Mouse (Mus musculus) inflammation-experienced regulatory T-cells, adult 6 months (primary cell): Measurements from ENCODE around the gene Pdzd2. TPM values are rescaled to one million over a fixed set of nuclear protein-coding genes. Genes with fewer than 3 reads are reported as not detected.

ENCODE experiments used
- ATAC-seq: one replicate; pipeline ENCODE4 v1.8.0; 2017
- polyA plus RNA-seq, 3 experiments: library from polyadenylated mRNA; unstranded; fragments of 100-300 nt; shearing (Covaris generic); gene quantifications; one replicate each; pipeline ENCODE4 v1.2.1; 2017

Pdzd2 gene
- polyA plus RNA-seq, 3 experiments from 2014 or later, result 0.34 to 0.46 (median 0.40) TPM

DNA sequence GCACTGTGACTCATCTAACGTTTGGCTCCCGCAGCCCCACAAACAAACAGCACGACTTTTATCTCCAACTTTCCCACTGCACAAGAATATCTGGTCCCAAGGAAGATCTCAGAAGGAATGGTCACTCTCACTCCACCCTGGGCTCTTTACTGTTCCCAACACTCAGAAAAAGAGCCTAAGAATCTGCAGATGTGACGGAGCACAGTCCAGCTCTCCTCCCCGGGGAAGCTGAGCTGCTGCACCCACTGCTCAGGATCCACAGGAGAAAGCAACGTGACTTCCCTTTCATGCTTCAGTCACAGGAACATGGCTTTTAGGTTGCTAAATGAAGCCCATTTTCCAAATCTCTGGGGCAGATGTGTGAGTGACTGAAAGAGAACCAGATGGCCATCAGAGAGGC is 311.9 kb downstream of the Pdzd2 start:
- ATAC-seq, result no peak

DNA sequence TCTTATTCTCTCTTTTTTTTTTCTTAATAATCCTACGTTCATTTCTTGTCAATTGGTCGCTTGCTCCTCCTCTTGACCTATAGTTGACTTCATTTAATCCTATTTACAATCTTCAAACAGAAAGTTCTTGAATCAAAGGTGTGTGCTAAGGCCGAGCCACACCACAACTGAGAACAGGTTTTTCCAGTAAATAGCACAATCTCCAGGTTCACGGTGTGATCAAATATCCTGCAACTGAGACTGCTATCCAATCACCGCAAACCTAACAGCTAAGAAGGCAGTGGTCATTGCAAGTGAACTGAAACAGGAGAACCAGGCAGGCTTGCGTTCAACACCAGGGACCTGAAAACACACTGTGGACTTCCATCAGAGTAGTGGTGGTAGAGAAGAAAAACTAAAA is 313.4 kb downstream of the Pdzd2 start:
- no peak for ATAC-seq

DNA sequence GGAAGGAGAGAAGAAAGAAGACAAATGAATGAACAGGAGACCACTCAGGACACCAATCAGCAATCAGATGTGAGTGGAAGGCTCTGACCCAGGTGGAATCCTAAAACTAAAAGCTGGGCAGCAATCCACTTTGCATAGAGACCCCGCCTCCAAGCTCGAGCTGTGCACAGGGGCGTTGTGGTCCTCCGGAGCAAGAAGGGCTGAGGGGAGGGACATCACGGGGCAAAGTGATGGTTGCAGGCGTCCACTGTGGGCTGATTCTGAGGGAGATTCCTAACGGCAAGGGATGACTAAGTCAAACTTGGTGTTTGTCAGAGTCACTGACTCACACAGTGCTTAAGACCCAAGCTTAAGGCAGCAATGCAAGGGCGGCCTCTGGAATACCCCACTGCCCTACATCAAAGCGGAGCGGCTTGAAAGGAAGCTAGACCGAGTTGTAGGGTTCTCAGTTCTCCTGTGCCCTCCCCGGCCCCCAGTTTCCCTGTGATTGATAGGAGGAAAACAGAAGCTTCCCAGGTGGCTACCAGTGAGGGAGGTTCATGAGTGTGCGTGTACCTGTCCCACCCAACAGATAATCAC is 314.6 kb downstream of the Pdzd2 start:
- ATAC-seq, result no peak

DNA sequence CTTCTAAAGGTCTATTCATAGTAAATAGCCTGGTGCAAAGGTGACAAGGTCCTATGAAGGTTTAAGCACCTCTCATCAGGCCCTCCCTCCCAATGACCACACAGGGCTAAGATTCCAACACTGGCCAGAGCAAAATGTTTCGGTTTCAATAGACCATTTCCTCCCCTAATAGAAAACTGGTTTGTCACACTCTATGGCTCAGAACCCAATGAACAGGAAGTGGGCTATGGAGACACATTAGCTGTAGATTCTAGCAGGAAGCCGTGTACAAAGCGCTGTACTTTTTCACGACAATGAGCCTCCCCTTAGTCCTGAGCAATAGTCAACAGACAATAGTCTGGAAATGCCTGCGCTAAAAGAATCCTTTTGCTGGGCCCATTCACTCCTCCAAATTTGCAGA is 315.5 kb downstream of the Pdzd2 start:
- ATAC-seq, result peak; percentile 94

DNA sequence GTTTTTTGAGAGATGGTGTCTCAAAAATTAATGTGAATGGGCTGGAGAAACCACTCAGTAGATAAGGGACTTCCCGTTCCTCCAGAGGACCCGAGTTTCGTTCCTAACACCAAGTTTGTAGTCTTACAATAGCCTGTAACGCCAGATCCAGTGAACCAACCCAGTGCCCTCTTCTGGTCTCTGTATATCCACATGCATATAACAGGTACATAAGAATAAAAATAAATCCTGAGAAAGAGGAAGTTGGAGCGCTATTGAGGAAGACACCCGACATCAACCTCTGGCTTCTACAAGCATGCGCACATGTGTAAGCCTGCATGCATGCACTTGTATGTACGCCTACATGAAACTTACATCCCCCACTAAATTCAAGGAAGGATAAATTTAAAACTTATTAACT is 318.8 kb downstream of the Pdzd2 start:
- no peak for ATAC-seq

DNA sequence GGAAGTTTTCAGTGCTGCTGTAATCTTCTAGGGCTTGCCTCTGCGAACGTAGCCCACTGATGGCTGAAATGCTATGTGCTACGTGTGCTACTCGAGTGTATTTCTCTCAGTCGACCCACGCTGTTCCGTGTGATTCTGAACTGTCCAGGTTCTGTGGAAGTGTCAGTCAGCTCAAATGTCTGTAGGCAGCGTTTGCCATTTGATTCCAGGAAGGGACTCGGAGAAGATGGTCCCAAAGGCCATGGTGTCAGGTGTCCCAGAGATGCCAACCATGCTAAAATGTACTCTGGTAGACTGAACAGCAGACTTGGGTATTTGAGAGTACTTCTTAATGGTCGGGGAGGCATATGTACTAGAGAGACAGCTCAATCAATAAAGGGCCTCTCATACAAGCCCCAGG is 319.3 kb downstream of the Pdzd2 start:
- ATAC-seq, result no peak

DNA sequence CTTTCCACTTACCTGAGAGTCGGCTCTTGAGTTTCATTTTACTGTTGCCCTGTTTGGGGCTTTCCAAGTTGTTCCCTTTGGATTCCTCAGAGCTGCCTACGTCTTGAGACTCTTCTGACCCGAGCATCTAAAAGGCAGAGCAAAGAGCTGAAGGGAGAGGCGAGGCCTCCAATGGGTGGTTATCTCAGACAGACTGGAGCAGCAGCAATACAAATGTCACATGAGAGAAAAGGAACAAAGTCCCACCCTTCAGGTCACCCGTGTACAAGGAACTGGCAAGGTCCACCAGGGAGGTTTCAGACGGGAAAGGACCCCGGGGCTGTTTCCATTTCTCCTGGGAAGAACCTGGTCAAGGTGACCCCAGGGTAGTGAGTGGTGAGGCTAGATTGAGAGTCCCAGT is 320.3 kb downstream of the Pdzd2 start:
- ATAC-seq, result no peak

DNA sequence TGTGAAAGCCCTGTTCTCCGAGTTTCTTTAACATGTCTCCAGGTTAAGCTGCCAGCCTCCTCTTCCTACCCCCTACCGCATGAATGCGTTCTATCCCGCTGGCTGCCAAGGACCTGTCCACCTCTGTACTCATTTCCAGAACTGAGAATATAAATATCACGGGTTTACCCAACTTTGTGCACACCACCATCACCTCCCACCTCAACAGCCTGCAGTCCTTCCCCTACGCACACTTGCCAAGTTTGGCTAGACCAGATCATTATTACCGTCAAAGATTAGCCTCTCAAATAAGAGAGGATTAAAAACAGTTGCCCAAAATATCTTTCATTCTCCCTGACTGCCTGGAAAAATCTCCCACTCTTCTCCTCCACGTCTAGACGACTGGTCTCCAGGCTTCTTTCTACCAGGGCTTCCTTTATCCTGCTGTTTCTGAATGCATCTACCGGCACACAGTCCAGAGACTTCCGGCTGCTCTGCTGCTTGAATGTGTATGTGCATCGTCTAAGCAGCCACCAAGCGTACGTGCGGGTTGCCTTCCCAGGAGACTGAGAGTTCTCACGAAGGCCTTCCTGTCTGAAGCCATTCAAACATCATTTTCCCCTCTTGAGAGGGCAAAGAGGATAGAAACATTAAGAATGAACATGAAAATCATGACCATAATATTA is 324.1 kb downstream of the Pdzd2 start:
- ATAC-seq, result no peak

DNA sequence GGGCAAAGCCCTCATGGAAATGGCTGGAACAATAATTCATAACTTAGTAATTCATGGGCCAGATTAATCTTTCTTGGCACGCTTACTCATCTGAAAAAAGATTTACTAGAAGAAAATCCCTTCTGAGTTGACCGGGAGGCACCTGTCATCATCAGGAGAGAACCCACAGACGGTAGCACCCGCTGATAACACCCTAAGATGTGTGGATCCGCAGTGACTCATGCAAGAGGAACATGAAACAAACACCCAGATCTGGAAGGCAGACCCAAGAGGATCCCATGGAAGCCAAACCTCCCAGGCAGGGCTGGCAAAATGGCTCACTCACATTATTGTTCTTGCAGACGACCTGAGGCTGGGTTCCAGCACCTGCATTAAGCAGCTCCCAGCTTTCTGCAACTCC is 325.0 kb downstream of the Pdzd2 start:
- ATAC-seq, result no peak

DNA sequence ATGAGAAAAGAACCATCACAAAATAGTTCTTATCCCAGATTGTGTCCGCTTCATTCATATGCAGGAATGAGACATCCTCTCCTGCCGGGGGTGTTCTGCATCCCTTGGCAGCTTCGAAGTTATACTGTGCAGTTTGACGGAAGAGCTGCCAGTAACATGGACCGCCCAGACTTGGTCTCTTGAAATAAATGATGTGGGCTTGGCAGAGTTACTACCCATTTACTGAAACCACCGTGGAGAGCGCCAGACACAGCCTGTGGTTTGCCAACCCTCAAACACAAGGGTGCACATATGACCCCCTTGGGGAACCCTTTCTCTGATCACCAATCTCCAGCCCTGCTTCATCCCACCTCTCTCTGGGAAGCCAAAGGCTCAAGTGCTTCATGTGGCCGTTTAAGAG is 331.5 kb downstream of the Pdzd2 start:
- no peak for ATAC-seq

DNA sequence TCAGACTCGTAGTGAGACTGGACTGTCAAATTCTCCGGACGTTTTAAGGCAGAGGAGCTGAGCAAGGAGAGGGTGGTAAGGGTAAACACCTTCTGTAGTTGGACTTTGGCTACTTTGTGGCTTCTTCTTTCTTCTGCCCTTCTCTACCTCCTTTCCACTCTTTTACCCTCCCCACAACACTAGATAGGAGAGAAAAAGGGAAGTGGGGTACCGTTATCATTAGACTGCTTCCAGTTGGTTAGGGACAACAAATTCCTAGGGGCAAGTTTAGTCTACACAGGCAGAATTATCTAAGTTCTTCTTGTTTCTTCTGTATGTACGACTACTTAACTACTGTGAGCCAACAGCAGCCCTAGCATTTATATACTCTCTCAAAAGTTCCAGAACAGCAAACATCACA is 334.1 kb downstream of the Pdzd2 start:
- no peak for ATAC-seq

DNA sequence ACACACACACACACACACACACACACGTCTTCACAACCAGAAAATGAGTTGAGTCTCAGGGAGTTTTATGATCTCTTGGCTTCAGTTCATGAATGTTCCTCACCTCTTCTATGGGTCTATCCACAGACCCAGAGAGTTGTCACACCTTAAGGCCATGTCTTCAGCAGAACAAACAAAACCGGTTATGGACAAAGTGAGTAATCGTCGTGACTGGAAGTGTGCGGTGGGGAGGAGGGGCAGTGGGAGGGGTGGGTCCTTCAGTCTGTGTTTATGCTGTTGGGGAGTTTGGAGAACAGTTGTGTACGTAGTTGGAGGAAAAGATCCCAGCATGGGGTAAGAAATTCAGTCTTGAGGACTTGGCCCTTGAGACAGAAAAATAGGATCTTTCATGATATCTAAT is 342.7 kb downstream of the Pdzd2 start:
- no peak for ATAC-seq

DNA sequence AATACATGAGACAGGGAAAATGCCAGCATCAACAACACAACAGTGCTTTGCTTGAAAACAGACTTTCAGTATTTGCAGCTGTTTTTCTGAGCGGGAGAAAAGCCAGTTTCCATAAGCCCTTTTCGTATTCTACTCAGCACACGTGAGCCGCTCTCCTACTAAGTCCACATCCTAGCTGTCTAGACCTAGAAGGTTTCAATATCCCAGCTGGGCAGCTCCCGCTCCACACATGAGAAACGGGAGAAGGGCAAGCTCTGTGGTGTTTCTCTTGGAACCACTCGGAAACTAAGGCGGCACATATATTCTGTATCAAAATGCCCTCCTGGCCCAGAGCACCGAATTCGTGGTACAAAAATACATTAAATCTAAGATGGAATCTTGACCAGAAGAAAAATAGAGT is 345.0 kb downstream of the Pdzd2 start:
- no peak for ATAC-seq

DNA sequence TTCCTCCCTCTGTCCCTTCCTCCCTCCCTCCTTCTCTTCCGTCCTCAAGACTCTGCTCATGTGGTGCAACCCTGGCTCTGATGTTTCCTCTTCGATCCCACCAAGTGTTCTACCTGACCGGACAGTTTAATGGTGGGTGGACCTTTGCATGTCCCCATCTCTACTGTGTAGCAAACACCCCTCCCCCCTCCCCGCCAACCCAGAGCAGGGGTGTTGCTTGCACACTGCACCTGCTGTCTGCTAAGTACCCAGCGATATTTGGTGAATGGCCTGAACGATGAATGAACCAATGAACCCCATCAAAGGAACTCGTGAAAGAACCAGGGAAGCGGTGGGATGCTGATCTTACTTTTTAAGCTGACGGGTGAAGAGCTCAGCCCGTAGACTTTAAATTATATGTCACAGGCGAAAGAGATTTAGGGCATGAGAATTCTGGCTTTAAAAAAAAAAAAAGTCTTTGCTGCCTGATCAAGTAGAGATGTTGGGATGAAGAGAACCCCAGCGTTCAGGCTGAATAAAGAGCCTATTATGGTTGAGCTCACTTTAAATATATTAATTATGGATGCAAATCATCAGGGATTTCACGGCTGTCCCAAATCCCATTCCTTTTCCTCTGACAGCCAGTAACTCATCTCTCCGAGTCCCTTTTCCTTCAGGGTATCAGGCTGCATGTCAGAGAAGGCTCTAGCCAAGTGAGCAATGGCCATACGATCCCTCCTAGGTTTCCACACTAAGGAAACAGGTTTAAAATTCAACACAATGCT is 350.8 kb downstream of the Pdzd2 start:
- no peak for ATAC-seq

DNA sequence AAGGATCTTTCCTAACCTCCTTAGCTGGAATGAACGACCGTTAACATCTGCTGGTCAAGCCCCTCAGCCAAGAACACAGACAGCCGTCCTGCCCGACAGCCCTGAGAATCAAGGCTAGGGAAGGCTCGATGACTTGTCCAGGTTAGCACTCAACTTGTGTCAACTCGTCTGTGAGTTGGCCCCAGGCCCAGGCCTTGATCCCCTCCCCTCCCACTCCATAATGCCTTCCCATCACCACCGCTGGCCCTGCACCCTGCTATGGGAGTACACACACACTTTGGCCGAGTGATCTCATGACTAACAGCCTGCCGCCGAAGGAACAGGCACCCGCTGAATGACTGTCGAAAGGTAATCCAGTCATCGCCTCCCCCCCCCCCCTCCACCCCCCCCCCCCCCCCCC is 355.0 kb downstream of the Pdzd2 start:
- ATAC-seq, result no peak

DNA sequence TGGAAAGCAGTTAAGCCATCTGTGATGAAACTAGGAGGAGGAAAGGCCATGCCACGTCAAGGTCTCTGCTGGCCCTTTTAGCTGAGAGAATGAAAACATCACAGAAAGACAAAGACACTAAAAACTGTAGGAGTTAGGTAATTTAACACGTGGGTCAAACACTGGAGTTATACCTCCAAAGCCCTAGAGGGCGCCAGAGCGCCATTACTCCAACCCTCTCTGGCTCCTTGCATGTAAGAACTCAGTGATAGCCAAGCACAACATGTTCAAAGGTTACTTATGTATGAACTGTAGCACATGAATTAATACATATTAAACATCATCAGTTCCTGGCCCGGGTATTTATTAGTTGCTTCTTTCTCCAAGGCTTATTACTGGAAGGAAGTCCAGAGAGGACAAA is 359.2 kb downstream of the Pdzd2 start:
- peak; percentile 57 for ATAC-seq

DNA sequence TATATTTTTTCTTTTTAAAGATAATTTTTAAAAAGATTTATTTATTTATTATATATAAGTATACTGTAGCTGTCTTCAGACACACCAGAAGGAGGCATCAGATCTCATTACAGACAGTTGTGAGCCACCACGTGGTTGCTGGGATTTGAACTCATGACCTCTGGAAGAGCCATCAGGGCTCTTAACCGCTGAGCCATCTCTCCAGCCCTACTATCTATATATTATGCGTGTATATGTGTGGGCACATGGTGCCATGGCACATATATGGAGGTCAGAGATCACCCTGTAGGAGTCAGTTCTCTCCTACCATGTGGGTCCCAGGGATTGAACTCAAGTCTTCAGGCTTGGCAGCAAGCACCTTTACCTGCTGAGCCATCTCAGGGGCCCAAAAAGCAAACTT is 359.7 kb downstream of the Pdzd2 start:
- no peak for ATAC-seq

DNA sequence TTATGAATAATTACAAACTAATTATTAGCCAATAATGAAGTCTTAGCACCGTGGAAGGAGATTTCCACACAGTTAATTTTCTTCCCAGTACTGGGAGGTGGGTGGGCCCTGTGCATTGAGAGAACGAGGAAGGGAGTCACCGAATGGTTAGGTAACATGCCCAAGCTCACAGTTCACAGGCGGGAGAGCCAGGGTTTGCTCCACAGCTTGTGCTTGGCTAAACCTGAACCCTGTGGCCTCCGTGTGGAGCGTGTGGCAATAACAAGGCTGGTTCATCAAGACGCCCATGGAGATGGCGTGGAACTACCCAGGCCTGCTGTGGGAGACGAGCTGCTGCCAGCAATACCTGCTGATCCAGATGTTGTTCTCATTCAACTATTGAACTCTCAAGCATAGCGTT is 361.9 kb downstream of the Pdzd2 start:
- ATAC-seq, result no peak

DNA sequence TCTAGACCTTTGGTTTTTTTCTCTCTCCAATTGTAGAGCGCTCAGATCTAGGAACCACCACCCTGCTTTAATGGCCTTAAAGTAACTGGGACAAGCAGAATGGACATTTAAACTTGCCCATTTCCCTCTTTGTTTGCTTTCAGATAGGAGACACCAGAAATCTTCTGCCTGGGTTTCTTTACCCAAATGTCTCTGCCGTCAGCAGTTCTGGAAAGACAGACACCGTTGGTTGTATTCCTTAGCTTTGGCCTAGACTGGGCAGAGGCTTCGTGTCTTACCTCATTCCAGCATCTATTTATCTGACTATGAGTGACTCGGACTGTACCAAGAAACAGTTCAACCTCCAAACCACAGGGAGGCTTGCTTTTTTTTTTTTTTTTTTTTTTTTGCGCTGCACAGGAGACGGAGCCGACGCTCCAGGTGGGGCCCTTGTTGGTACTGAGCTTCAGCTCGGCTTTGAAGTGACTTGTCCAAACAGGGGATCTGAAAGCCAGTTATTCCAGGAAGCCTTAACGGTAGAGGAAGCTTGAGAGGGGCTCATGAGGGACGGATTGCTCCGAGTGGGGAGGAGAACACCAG is 363.1 kb downstream of the Pdzd2 start:
- ATAC-seq, result no peak

DNA sequence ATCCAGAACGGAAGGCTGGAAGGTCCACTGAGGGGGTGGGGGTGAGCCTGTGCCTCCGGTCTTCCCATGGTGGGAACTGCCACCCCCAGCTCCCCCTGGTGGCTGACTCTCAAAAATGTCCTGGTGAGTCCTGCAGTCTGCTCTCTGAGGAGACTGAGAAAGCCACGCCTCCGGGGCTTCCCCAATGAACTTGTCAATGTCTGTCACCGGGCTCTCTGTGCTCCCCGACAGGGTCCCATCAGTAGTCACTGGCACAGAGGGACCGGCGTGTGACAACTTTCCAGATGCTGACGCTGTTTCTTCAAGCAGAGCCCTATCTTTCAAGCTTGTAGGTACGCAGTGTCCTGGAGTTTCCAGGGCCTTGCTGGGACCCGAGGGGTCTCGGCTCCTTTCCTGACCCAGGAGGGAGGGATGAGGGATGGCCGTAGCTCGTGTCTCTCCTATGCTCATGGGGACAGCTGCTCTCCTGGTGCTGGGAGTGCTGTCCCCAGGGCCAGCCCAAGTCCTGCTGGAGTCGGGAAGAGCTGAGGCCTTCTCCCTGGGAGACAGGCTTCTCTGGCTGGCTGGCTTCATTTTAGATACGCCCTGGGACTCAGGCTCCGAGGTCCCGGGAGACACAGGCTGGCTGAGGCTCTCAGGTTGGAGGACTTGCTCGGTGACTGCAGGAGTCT is 363.9 kb downstream of the Pdzd2 start:
- peak; percentile 94 for ATAC-seq

DNA sequence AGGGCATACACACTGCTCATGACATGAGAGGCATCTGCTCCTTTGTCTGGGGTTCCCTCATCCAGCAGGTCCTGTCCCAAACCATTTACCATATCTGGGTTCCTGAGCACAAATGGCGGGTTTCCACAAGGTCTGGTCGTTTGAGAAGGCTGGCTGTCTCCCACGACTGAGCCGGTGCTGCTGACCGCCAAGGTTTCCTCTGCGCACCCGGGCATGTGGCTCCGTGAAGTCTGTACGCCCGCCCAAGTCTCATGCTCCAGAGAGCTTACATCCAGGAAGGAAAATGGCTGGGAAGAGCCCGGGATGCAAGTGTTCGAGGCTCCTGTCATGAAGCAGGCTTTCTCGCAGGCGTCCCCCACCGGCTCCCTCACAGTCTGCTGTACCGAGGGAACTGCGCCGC is 364.8 kb downstream of the Pdzd2 start:
- no peak for ATAC-seq

DNA sequence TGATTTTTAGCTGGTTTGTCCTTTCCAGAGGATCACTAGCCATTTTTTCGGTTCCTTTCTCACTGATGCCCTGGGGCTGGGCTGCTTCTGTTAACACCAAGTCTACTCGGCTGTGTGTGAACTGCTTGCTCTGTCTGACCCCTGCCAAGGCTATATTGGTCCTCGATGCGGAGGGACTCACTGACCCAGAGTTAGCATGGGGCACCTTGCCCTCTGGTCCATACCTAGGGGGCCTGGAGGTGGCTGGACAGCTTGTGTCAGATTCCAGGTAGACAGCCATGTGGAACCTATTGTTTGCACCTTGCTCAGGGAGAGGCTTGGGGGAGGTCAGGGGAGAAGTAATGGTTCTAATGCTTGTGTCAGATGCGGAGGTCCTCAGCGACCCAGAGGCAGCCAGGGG is 365.8 kb downstream of the Pdzd2 start:
- no peak for ATAC-seq

DNA sequence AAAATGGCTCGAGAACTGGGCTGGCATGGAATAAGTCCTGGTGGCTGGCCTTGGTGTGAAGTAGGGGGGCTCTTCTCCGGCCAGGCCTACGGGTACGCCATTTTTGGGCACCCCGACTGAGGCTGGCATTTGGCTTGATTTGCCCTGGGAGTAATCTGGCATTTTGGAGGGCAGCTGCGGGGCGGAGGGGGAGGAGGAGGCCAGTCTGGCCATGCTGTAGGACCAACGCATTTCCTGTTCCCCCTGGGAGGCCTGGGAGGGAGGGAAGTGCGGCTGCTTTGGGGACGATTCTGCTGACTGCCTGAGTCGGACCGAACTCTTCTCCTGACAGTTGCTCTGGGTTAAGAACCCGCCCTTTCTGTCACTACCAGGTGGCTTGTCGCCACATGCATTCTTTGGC is 366.2 kb downstream of the Pdzd2 start:
- ATAC-seq, result no peak
